Mouse (Mus musculus) urinary bladder, postnatal 10 days (tissue): ENCODE measurements around the gene Bub1b.
"Not testable (repeated sequence)": the region's sequence is repeated elsewhere in the genome, so short reads cannot be mapped to it uniquely, and the experiment has no call there.

Source experiments
- DNase-seq: peaks from one replicate; pipeline ENCODE4 v3.0.0; 2022; ENCODE audit warnings: low spot score

Gene Bub1b

DNA sequence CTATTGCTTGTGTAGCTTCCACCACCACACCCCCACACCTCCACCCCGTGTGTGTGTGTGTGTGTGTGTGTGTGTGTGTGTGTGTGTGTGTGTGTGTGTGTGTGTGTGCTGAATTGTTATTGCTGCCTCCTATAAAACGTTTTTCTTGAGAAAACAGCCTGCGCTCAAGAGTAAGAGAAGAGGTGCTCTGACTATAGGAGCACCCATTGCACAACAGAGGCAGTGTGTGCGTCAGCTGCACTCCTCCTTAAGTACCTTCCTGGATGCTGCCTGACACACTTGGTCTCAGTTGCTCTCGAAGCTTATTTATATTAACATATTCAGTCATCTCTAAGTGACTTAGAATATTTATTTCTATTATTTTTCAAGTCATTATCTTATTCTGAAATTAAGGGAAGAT is 20.0 kb downstream of the Bub1b start:
- DNase-seq, result no peak

DNA sequence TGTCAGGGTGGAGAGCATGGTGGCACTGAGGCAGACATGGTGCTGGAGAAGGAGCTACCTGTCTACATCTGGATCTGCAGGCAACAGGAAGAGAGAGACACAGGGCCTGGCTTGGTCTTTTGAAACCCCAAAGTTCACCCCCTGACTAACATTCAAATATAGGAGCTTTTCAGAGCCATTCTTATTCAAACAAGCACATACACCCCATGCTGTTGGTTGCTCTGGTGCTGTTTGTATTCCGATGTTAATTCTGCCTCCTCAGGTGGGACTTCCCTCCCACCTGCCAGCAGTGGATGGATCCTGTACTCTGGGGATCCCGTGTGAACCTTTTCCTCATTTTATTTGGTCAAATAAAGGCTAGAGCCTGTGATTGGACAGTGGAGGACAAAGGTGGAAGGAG is 22.1 kb downstream of the Bub1b start:
- no peak for DNase-seq

DNA sequence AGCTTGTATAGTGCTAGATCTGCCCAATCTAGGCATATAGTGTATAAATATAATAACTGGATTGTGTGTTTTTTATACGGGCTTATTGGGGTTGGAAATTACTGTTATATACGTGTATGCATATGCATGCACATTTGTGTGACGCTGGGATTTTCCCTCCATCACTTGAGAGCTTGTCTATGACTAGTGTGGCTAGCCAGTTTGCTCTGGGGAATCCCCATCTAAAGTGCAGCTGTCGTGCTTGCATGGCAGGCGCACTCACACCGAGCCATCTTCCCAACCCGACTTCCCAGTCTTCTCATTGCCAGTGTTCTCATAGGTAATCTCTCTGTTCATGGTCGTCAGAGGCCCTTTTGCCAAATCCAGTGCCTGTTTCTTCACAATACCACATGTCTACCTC is 22.6 kb downstream of the Bub1b start:
- DNase-seq, result no peak

DNA sequence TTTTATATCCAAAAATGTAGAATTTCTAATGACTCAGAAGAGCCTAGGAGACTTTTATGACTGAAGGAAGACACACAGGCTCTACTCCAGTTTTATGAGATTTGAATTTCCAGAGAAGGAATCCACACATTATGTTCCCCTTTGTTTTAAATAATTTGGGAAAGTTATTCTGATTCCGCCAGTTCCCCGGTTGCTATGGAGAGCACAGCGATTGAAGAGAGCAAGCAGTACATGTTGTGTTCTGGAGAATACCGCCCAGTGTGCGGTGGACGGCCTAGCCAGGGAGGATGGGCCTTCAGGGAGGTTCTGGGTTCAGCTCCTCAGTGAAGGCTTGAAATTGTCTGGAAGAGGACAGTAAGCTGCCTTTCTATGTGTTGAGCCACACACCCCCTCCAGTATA is 31.3 kb downstream of the Bub1b start:
- no peak for DNase-seq

DNA sequence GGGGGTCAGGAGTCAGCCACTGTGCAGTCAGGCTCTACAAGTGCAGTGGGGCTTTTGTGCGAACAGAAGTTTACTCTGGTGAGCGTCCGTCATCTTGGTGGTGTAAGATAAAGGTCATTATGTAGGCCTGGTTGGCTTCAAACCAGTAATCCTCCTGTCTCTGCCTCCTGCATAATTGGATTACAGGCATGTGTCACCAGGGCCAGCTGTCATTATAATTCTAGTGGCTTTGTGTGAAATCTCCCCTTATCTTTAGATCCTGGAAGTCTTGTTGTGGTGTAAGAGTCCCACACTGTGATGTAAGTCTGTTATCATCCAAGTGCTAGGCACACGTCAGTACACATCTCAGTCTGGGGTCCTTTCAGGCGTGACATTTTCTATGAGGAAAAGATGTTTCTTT is 35.4 kb downstream of the Bub1b start:
- no peak for DNase-seq

DNA sequence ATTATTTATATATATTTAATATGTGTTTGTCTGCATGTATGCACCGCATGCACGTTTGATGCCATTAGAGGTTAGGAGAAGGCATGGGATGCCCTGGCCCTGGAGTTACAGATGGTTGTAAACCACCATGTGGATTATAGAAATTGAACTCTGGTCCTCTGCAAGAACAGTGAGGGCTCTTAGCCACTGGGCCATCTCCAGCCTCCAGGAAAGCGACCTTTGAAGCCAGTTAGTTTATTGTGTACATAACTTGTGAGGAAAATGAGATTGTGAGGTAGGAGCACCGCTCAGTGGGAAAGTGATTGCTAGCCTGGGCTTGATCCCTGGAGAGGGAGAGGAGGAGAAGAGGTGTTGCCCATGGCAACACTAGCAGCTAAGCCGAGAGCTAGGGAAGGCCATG is 39.2 kb downstream of the Bub1b start:
- no peak for DNase-seq

DNA sequence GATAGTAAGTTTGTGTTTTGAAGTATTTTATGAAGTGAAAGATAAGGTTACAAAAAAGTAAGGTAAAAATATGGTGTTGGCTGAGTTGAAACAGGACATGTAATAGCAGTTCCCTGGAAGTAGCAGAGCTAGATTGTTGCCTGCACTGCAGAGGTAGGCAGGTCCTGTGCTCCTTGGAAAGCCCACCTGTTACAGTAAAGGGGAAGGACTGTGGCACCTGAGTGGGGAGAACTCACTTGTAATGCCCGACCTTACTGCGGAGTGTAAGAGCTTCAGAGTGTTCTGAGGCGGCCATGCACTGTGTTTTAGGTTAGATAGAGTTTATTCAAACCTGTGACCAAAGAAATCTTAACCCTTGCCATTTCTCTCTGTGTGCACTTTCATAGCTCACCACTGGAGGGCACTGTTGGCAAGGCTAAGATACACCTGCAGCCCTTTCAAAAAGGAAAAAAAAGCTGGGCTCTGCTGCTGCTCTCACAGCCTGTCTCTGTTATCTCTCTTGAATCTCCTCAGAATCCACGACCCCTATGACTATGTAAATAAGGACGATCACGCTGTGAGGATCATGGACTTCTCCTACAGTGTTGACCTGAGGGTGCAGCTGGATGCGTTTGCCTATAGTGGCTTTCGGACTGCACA is 40.0 kb downstream of the Bub1b start:
- DNase-seq, result no peak

DNA sequence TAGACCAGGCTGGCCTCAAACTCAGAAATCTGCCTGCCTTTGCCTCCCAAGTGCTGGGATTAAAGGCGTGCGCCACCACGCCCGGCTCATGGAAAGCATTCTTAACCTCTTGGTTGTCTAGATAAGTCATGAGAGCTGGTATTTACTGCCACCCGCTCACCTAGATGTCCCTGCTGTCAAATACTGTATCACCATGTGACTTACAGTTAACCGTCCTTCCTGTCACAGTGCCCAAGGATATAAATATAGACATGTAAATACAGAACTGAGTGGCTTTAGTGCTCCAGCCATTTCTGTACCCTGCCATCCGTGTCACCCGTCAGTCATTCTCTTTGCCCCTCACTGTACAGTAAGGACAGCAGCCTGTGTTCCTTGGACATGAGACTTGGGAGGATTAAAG is 40.7 kb downstream of the Bub1b start:
- no peak for DNase-seq

DNA sequence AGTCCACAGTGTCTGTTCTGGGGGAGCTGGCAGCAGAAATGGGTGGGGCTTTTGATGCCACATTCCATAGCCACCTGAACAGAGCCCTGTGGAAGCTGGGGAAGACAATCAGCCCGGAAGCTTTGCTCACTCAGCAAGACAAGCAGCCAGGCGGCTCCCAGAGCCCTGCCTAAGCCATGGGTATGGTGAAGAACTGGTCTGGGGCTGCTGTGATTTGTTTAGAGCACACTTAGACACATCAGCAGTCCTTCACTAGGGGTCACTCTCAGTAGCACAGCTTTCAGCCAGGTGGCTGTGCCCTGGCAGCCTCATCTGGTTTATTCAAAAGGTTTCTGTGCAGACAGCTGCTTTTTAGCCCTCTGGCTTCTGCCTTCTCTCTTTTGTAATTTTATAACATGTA is 43.1 kb downstream of the Bub1b start:
- DNase-seq, result no peak

DNA sequence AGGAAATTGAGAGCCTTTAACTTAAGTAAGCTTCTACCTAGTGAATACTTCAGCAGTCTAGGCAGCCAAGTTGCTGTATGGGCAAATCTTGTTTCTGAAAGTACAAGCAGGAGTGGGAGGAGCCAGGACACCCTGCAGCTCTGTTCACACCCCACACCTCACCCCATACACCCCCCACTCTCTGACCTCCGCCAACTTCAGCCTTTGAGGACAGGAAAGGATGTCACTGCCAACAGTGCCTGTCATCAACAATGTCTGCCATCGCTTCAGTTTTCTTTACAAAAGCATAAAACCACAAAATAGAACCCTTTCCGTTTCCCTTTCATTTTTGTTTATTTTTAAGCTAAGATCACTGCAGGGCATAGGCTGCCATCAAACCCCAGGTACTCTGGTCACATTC is 44.4 kb downstream of the Bub1b start:
- no peak for DNase-seq

DNA sequence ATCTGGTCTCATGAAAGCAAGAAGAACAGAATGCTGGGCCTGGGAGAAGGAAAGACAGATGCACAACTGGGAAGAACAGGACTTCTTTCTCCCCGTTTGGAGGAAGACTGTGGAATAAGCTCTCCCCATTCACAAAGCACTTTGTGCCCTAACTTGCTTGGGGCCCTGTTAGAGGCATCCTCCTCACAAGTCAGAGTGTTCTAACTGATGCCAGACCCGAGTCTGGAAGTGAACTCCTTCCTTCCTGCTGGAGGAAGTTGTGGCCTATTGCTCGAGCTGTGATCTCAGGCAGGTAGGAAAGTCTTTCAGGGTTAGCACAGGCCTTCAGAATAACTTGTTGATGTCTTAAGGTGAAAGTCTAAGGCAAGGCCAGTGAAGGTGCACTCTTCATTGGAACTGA is 44.9 kb downstream of the Bub1b start:
- no peak for DNase-seq

DNA sequence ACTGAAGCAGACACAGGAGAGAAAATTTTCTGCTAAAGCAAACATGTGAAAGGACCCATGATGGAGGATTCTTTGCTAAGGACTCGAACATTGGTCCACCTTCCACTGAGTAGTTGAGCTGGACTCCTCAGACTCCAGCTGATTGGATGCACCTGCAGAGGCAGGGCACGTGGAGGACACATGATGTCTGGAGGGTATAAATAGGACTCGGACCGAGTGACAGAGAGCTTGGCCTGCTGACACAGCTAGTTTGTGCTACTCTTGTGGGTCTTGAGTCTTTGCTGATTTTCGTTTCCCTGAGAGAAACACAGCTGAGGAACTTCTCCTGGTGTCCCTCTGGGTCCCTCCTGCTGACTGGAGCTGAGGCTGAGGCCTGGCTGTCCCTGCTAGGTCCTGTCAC is 48.7 kb downstream of the Bub1b start:
- DNase-seq, result no peak

DNA sequence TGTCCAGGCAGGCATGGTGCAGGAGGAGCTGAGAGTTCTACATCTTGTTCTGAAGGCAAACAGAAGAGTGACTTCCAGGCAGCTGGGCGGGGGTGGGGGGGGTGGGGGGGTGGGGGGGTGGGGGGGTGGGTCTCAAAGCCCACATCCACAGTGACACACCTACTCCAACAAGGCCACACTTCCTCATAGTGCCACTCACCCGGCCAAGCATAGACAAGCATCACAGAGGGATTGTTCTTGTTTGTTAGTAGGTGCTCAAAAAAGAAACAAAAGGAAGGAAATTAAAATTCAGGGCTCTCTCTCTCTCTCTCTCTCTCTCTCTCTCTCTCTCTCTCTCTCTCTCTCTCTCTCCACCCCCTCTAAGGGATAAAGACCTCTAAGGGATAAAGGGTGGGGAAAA is 52.7 kb downstream of the Bub1b start:
- DNase-seq, result not testable (repeated sequence)

DNA sequence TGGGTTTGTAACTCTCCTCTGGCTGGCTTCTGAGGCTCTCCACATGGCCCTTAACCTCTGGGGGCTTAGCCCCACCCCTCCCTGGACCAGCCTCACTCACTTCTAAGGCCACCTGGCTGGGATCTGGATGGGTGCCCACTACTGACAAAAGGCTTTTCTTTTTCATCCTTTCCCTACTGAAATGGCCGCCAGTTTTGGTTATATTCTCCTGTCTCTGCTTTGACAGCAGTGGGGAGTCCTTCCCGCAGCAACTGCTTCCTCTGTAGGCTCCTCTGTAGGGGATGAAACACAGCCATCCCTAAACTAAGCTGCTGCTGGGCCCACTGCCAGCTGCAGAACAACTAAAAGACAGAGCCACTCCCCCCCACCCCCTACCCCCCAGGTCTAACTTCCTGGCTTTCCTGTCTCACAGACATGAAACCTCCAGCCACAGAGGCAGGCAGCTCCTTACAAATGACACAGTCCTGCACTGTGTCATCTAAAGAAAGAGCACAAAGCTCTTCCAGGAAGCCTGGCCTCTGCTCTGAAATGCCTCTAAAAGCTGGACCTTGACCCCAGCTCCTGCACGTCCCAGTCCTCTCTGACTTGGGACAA is 58.8 kb downstream of the Bub1b start:
- no peak for DNase-seq

DNA sequence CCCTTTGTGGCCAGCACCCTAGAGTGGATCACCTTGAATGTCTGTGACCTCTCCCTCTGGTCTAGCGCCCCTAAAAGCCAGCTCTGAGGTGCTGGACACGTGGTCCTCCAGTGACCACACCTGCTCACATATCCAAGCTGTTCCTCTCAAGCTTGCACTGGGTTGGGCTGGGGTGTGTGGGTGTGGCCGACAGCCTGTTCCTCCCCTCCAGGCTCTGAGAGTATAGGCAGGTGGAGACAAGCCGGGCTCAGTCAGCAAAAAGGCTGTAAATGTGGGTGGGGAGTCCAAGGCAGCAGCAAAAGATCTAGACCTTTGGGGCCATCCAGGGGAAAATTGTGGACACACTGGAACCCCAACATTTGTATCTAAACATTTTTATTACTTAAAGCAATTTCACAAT is 60.4 kb downstream of the Bub1b start:
- DNase-seq, result peak; percentile 21

DNA sequence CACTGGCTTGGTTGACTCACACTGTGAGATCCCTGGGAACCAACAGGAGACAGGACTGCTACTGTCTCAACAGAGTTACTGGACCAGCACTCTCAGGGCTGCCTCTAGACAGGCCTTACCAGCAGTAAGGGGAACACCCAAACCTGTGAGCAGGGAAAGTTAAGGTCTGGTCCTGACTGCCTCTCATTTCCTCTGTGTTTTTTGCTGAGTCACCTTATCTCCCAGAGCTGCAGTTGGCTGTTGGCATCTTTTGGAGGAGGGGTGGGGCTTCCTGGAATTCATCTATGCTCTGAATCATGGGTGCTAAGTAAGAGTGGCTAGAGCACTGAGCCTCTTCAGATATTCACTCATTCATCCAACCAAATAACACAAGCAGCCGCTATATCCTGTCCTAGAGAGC is 61.1 kb downstream of the Bub1b start:
- DNase-seq, result no peak

DNA sequence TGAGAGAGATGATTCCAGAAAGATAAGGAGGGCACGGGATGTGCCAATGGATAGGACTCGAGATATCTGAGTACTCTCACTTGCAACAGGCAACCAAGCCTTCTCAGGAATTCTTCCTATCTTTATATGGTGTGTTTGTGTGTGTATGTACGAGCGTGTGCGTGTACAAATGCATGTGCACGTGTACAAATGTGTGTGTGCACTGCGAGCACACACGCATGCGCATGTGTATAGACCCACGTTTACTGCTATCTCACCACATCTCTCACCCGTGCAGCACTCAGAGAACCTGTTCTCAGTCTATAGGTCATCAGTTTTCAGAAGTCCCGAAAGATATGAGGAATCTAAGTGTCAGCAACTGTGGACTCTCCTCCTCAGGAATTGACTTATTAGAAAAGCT is 61.5 kb downstream of the Bub1b start:
- no peak for DNase-seq

DNA sequence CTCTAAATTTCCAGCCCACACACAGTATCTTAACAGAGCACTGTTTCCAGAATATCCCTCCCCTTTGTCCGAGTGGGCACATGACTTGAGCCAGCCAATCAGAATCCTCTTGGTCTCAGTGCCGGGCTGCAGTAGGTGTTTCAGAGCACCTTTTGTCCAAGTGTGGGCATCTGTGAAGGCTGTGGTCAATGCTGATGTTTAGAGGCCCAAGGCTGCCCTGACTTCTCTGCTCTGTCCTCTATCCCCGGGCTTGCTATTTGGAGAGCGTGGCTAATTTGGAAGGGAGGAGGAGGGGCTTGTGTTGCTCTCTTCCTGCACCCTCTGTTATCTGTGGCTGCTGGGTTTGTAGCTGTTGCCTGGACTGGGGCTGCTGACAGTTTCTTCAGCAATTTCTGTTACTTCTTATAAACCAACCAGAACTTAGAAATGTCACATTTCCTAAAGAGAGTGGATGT is 62.0 kb downstream of the Bub1b start:
- DNase-seq, result no peak

DNA sequence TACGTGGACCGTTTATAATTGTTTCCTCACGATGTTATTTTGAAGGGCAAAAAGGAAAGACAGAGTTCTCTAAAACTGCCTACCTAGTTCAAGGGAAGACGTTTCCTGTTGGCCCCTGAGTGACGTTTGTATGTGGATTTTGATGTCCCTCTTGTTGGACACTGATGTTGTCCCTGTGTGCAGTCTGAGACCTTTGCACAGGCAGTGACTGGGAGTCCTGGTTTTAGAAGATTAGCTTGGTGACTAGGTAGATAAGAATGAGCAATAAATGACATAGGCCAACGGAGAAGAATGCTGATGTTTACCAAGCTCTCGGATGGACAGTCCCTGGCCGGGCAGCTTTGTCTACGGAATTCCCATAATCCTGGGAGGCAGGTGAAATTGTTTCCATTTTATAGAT is 63.9 kb downstream of the Bub1b start:
- DNase-seq, result no peak

DNA sequence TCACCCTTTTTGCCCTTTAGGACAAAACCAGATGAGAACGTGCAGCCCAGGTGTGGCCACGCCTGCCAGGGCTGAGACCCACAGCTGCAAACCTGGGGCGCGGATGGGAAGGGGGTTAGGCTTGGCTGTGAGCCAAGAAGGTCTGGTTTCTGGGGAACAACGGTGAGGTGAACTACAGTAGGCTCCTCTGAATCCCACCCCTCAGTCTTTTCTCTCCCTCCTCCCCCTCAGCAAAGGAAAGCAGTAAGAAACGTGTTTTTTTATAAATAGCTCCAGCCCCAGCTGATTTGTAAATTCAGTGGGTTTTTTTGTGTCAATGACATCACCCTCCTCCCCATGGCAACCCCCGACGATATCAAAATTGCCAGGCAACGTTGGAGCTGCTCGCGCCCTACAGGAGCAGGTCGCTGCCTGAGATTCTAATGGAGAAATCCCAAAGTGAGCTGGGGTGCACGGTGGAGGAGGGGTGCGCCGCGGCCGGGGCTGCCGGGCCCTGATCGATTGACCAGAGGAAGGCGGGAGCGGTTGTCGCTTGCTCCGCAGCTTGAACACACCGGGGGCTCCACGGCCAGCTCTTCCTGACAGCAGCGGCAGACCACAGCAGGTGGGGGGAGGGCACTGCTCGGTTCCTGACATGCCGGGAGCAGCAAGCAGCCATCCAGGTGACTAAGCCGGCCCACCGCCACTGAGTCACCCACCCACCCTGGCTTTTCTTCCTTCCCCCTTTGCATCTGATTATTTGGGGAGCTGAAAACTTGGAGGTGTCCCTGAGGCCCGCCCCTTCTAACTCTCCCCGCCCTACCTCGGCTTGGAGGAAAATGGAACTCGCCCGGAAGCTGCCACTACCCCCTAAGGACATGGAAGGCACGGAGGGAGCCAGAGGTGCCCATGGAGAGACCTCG is 65.1 kb downstream of the Bub1b start, which contains the start of gene Pak6:
Gene Pak6, plus strand, starts transcription at position 402 of the 902 bp plus-strand sequence.
- DNase-seq, result no peak

DNA sequence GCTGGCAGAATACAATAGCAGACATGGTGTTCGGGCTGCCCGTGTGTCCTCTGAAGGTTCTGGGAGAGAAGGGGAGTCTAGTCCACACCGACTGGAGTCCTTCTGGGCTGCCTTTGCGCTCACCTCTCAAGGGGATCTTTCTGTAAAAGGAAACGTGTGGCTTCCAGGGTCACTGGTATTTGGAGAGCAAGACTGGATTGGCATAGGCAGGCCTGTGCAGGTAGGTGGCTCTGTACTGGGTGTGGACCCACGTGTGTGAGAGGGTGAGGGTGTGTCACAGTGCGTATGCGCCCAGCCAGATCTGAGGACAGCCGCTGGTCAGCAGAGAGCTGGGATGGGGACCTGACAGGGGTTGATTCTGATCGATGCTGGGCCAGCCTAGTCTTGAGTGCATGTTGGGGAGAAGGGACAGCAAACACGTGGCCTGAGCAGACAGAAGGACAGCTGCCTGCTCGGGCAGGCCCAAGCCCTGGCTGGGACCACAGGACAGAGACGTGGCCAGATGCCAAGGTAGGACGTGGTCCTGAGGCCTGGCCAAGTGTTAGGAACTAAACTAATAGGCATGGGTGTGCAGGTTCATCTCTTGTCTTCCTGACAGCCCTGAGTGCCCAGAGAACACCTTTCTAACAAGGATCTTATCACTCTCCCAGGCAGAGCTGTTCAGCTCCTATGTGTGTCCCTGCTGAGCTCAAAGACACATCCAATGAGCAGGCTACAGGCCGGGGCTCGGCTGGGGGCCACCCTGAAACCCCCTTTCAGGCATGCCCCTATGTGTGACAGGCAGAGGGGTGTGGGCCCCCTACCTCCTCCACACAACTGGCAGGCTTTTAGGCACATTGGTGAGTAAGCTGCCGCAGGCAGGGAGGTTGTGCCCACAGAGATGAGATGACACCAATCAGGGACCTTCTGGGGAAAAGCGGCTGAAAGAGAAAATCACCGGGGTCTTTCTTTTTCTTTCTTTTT is 66.1 kb downstream of the Bub1b start:
- DNase-seq, result peak; percentile 19

DNA sequence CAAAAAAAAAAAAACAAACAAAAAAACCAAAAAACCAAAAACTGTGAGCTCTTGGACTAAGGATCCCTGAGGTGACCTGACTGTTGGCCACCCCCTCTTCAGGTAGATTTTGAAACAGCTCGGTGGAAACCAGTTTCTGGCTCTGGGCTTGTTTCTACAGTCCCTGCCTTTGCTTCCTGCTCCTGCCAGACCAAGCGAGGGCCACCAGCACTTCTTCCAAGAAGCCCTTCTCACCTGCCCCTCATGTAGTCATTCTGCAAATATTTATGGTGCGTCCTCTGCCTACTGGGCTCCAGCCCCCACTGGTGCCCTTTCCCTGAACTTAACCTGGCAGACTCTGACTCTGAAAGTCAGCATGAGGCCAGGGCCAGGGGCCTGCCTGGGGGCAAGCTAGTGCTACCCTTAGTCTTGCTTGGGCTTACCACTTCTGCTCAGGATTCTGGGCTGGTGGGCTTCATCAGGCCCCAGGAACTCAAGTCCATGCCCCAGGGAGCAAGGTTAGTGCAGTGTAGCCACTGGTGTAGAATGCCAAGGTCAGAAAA is 67.0 kb downstream of the Bub1b start:
- no peak for DNase-seq
